Mouse (Mus musculus) testis, adult 2 months (tissue): ENCODE data around the gene Slc22a4. TPM values are rescaled to one million over a fixed set of nuclear protein-coding genes. Genes with fewer than 3 reads are reported as not detected.

ENCODE experiments used
- H3K27ac ChIP-seq: fragments of 200-500 bp; 2 replicates; pipeline ENCODE4 v1.5.1; 2012; ENCODE audit warnings: low read depth, low read length; ENCODE audit not compliant: control insufficient read depth, insufficient read depth
- H3K27me3 ChIP-seq: fragments of 200-500 bp; 2 replicates; pipeline ENCODE4 v1.6.1; 2012; ENCODE audit warnings: mild to moderate bottlenecking, low read length, moderate library complexity; ENCODE audit not compliant: control insufficient read depth, insufficient read depth
- H3K36me3 ChIP-seq: fragments of 200-500 bp; 2 replicates; pipeline ENCODE4 v1.6.1; 2012; ENCODE audit warnings: mild to moderate bottlenecking, low read length; ENCODE audit not compliant: control insufficient read depth, insufficient read depth
- H3K4me1 ChIP-seq: fragments of 200-500 bp; 2 replicates; pipeline ENCODE4 v1.6.1; 2012; ENCODE audit warnings: low read length; ENCODE audit not compliant: control insufficient read depth, insufficient read depth
- H3K4me3 ChIP-seq: fragments of 200-500 bp; 2 replicates; pipeline ENCODE4 v1.5.1; 2012; ENCODE audit warnings: low read depth, mild to moderate bottlenecking, low read length, moderate library complexity, mixed read lengths; ENCODE audit not compliant: control insufficient read depth
- CTCF ChIP-seq: fragments of 200-500 bp; IDR thresholded peaks from 2 replicates; pipeline ENCODE4 v1.5.1; 2012; ENCODE audit warnings: low read depth, mild to moderate bottlenecking, inconsistent platforms, low read length, moderate library complexity; ENCODE audit not compliant: control insufficient read depth, insufficient read depth, insufficient replicate concordance
- POLR2A ChIP-seq: fragments of 200-500 bp; IDR thresholded peaks from 2 replicates; pipeline ENCODE4 v1.6.1; 2012; ENCODE audit warnings: low read depth, mild to moderate bottlenecking, inconsistent platforms, low read length, moderate library complexity; ENCODE audit not compliant: control insufficient read depth
- polyA plus RNA-seq: library from polyadenylated mRNA; depleted of rRNA; stranded (reverse); fragments of >200 nt; gene quantifications from 2 replicates; pipeline ENCODE4 v1.2.3, GENCODE M21; 2012; rRNA removed

Slc22a4 gene
- 0.47 and 0.57 TPM in 2 replicates for polyA plus RNA-seq

GRCm38 (mm10) chr11:54028044-54028951, at the start of gene Slc22a4:
TSS of gene Slc22a4 (minus strand) at chr11:54028090.
- Histone ChIP-seq H3K4me1 (peaks cover 11% of the 10 kb centered on the region), H3K36me3 (no peaks in the 10 kb centered on the region), H3K27me3 (no peaks in the 10 kb centered on the region), H3K27ac (no peak within 1 kb of the TSS), H3K4me3 (peak within 1 kb of the TSS; percentile 66)
- TF ChIP-seq CTCF: no peak
- TF ChIP-seq POLR2A: no peak

- Histone ChIP-seq H3K27ac (no peak overlapping the region), H3K27me3 (no peaks in the 10 kb centered on the region), H3K4me1 (no peaks in the 10 kb centered on the region; the same call in 1 of the 2 replicates), H3K36me3 (no peaks in the 10 kb centered on the region), H3K4me3 (no peak overlapping the region)
- TF ChIP-seq POLR2A (no peak), CTCF (no peak)
Observed at GRCm38 (mm10) chr11:54076101-54076500, 48.2 kb upstream of the Slc22a4 start.

- Histone ChIP-seq H3K4me3 (no peak overlapping the region), H3K27ac (no peak overlapping the region), H3K4me1 (no peaks in the 10 kb centered on the region; the same call in 1 of the 2 replicates), H3K27me3 (no peaks in the 10 kb centered on the region), H3K36me3 (no peaks in the 10 kb centered on the region)
- TF ChIP-seq POLR2A: no peak
- TF ChIP-seq CTCF: no peak
Observed at GRCm38 (mm10) chr11:54075353-54075752, 47.5 kb upstream of the Slc22a4 start.

GRCm38 (mm10) chr11:54073291-54073690, 45.4 kb upstream of the Slc22a4 start:
- no peaks in the 10 kb centered on the region for H3K27me3 ChIP-seq
- H3K4me3 ChIP-seq: no peak overlapping the region
- peaks cover 12% of the 10 kb centered on the region for H3K4me1 ChIP-seq
- TF ChIP-seq CTCF (no peak), POLR2A (no peak)
- H3K36me3 ChIP-seq: no peaks in the 10 kb centered on the region
- H3K27ac ChIP-seq: no peak overlapping the region

GRCm38 (mm10) chr11:54071726-54072445, 44.0 kb upstream of the Slc22a4 start:
- peaks cover 12% of the 10 kb centered on the region for H3K4me1 ChIP-seq
- no peaks in the 10 kb centered on the region for H3K36me3 ChIP-seq
- H3K27me3 ChIP-seq: no peaks in the 10 kb centered on the region
- TF ChIP-seq CTCF: no peak
- no peak for TF ChIP-seq POLR2A
- H3K4me3 ChIP-seq: no peak overlapping the region
- no peak overlapping the region for H3K27ac ChIP-seq

GRCm38 (mm10) chr11:54068520-54069371, 40.9 kb upstream of the Slc22a4 start, which contains the start of gene Pdlim4:
TSS of gene Pdlim4 (minus strand) at chr11:54069014.
- Histone ChIP-seq H3K27me3 (no peaks in the 10 kb centered on the region), H3K4me1 (peaks cover 12% of the 10 kb centered on the region), H3K4me3 (peak within 1 kb of the TSS; percentile 74), H3K36me3 (no peaks in the 10 kb centered on the region), H3K27ac (no peak within 1 kb of the TSS)
- no peak for TF ChIP-seq POLR2A
- no peak for TF ChIP-seq CTCF
